Mouse (Mus musculus) C2C12 (cell line): Measurements from ENCODE around the gene Pkd1. TPM values are rescaled to one million over a fixed set of nuclear protein-coding genes. Genes with fewer than 3 reads are reported as not detected.

ENCODE experiments used
- H3K27me3 ChIP-seq: one replicate; pipeline ENCODE4 v1.6.1; 2011; ENCODE audit not compliant: control insufficient read depth, insufficient read depth, insufficient read length
- H3K36me3 ChIP-seq: one replicate; pipeline ENCODE4 v1.6.1; 2011; ENCODE audit not compliant: control insufficient read depth, insufficient read depth
- H3K4me3 ChIP-seq: one replicate; pipeline ENCODE4 v1.5.1; 2011; ENCODE audit warnings: mild to moderate bottlenecking, control low read depth; ENCODE audit not compliant: poor library complexity, insufficient read depth, severe bottlenecking
- H3K79me2 ChIP-seq: one replicate; pipeline ENCODE4 v1.6.1; 2011; ENCODE audit not compliant: control insufficient read depth, insufficient read depth
- H3K79me3 ChIP-seq: one replicate; pipeline ENCODE4 v1.6.1; 2011; ENCODE audit warnings: low read depth, control low read depth
- H3ac ChIP-seq: one replicate; pipeline ENCODE3; 2011; ENCODE audit warnings: low read depth; ENCODE audit not compliant: control insufficient read depth, insufficient read length
- CEBPB ChIP-seq: IDR thresholded peaks from one replicate; pipeline ENCODE4 v1.6.1; 2011; ENCODE audit warnings: low read depth, mild to moderate bottlenecking, control low read depth, moderate library complexity
- CTCF ChIP-seq: IDR thresholded peaks from one replicate; pipeline ENCODE4 v1.5.1; 2011; ENCODE audit not compliant: control insufficient read depth, insufficient read depth, insufficient read length
- FOSL1 ChIP-seq: IDR thresholded peaks from one replicate; pipeline ENCODE4 v1.8.0; 2011; ENCODE audit warnings: mild to moderate bottlenecking, low read length; ENCODE audit not compliant: poor library complexity, insufficient read depth, severe bottlenecking
- MAX ChIP-seq: IDR thresholded peaks from one replicate; pipeline ENCODE4 v1.6.1; 2011; ENCODE audit warnings: mild to moderate bottlenecking, control low read depth
- MYOD1 ChIP-seq: IDR thresholded peaks from one replicate; pipeline ENCODE4 v1.6.1; 2011; ENCODE audit warnings: low read depth; ENCODE audit not compliant: control insufficient read depth, insufficient read length
- MYOG ChIP-seq: IDR thresholded peaks from one replicate; pipeline ENCODE4 v1.6.1; 2011; ENCODE audit not compliant: control insufficient read depth, insufficient read length; ENCODE audit errors: extremely low read depth
- USF1 ChIP-seq: IDR thresholded peaks from one replicate; pipeline ENCODE4 v1.6.1; 2011; ENCODE audit warnings: low read depth, mild to moderate bottlenecking, control low read depth, moderate library complexity
- polyA plus RNA-seq: library from polyadenylated mRNA; unstranded; fragments of >200 nt; fragmentation: generic; extraction: Trizol; gene quantifications from one replicate; pipeline ENCODE4 v1.2.1, GENCODE M21; 2012; ENCODE audit warnings: missing spikeins

Gene Pkd1
- polyA plus RNA-seq, 1 experiment = 50.6 TPM

DNA sequence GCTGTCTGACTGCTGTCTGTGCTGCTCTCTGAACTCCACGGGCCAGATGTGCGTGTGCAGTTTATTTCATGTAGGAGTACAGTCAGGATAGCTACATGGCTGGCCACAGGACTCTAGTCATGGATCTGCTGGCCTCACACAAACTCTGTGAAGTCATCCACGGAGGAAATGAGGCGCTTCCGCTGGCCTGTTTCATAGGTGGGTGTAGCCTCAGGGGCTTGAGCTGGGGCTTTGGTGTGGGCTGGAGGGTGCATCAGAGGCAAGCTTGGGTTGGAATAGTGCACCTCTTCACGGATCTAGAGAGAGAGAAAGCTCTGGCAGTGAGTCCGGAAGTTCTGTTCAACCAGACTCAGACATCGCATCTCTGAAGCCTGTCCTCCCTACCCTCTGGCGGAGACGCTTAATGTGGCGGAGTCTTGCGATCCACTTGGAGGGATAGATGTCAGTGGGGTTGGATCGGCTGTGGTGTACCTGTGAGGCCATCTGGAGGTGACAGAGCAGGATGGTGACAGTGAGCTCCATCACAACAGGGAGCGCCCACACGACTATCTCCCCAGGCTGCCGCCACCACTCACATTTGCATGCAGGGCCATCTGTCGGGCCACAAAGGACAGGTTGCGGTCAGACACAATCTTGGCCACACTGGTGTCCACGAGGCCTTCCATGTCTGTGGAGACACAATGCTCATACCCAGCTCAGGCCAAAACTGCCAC is 47.0 kb downstream of the Pkd1 start:
- Histone ChIP-seq H3K4me3 (no peak overlapping the region), H3K36me3 (peaks cover 63% of the 10 kb centered on the region), H3K27me3 (no peaks in the 10 kb centered on the region), H3ac (no peak overlapping the region), H3K79me3 (no peaks in the 10 kb centered on the region), H3K79me2 (no peaks in the 10 kb centered on the region)
- TF ChIP-seq USF1 (no peak), MAX (no peak), FOSL1 (no peak), MYOD1 (no peak), CEBPB (no peak), MYOG (no peak), CTCF (no peak)

DNA sequence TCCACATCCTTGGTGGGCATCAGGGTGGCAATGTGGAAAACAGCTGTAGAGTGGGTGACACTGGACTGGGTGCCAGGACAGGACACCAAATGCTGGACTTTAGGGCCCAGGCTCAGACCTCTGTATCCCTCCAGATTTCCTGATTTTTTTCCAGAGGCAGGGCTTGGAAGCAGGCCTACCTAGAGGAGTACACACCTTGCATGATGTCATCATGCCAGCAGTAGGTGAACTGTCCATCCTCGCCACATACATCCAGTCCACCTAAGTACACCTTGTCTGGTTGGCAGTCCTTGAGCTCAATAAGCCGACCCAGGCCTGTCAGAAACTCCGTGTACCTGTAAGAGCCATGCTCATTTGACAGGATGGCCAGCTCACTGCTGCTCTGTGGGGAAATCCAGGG is 48.4 kb downstream of the Pkd1 start:
- Histone ChIP-seq H3K79me3 (no peaks in the 10 kb centered on the region), H3ac (no peak overlapping the region), H3K36me3 (peaks cover 59% of the 10 kb centered on the region), H3K79me2 (no peaks in the 10 kb centered on the region), H3K4me3 (no peak overlapping the region), H3K27me3 (no peaks in the 10 kb centered on the region)
- TF ChIP-seq CTCF = no peak
- TF ChIP-seq USF1 = no peak
- no peak for TF ChIP-seq CEBPB

DNA sequence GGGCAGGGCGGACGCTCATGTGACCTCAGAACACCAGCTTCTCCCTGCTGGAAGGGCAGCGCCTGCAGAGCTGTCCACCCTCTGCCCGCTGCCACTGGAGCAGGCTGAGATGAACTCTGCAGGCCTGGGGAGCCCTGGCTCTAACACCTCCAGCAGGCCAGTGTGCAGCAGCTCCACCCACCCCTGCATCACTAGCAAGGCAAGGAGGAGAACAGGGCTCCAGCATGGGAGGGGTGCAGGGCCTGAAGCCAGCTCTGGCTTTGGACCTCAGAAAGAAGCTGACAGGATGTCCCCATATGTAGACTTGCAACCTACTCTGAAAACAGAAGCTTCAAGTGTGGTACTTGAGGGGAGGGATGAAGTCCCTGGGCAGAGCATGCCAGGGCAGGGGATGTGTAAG is 50.9 kb downstream of the Pkd1 start:
- no peak overlapping the region for H3K4me3 ChIP-seq
- no peak for TF ChIP-seq CEBPB
- no peak for TF ChIP-seq USF1
- no peak for TF ChIP-seq FOSL1
- no peak for TF ChIP-seq MAX
- no peak for TF ChIP-seq CTCF
- TF ChIP-seq MYOG = no peak
- no peak for TF ChIP-seq MYOD1
- no peaks in the 10 kb centered on the region for H3K79me2 ChIP-seq
- peaks cover 45% of the 10 kb centered on the region for H3K36me3 ChIP-seq
- no peaks in the 10 kb centered on the region for H3K79me3 ChIP-seq
- H3K27me3 ChIP-seq = no peaks in the 10 kb centered on the region
- H3ac ChIP-seq = no peak overlapping the region

DNA sequence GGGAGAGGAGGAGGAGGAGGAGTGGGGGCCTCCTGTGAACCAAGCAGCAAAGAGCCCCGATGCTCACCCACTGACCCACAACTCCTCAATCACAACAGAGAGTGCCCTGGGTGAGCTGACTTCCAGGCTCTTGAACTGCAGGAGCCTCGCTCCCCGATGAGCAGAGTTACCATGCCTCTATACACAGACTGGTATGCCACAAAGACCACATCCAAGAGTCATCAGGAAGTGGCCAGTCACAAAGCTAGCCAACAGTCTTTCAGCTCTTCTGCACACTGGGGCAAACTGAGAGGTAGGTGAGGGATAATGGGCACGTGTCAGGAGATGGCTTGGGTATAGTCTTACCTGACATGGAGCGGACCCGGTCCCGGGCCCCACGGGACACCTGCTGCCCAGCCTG is 54.3 kb downstream of the Pkd1 start:
- no peak overlapping the region for H3K4me3 ChIP-seq
- H3K36me3 ChIP-seq = peaks cover 26% of the 10 kb centered on the region
- H3K27me3 ChIP-seq = no peaks in the 10 kb centered on the region
- TF ChIP-seq MYOG (no peak), FOSL1 (no peak), CTCF (no peak), CEBPB (no peak)
- H3ac ChIP-seq = no peak overlapping the region
- no peaks in the 10 kb centered on the region for H3K79me2 ChIP-seq
- H3K79me3 ChIP-seq = no peaks in the 10 kb centered on the region

DNA sequence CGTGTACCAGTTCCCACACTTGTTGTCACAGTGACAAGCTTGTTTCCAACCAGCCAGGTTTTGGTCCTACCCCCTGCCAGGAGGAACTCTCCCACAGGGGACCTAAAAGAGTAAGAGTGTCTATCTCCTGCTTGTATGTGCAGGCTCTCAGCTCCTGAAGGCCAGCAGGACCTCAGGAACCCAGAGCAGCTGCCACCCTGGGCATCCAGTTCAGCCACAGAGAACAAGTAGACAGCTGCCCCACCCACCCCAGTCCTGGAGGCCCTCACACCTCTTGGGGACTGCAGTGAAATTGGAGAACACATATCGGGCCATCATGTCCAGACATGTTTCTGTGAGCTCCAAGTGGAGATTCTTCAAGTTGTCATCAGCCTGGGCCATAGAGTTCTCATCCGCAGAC is 54.9 kb downstream of the Pkd1 start:
- Histone ChIP-seq H3K79me2 (no peaks in the 10 kb centered on the region), H3K27me3 (no peaks in the 10 kb centered on the region), H3K79me3 (no peaks in the 10 kb centered on the region), H3K36me3 (peaks cover 24% of the 10 kb centered on the region), H3K4me3 (no peak overlapping the region), H3ac (no peak overlapping the region)
- TF ChIP-seq MYOG = no peak

DNA sequence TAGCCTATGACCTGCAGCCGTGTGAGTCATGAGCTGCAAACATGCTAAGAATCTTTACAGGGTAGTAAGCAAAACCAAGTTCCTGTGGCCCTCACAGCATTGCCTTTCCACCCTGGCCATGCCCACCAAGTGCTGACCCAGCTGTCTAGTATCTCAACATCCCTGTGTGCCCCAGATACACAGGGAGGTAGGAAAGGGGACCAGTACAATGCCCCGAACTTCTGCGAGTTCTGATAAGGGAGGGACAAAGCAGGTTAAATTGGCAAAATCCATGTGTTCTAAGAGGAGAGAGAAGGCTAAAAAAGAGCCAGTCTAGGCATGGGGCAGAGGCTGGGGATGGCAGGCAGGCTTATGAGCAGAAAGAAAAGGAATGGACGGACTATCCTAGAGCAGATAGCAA is 58.7 kb downstream of the Pkd1 start:
- H3K79me3 ChIP-seq = no peaks in the 10 kb centered on the region
- no peak overlapping the region for H3K4me3 ChIP-seq
- H3ac ChIP-seq = no peak overlapping the region
- no peaks in the 10 kb centered on the region for H3K79me2 ChIP-seq
- peaks cover 10% of the 10 kb centered on the region for H3K36me3 ChIP-seq
- no peaks in the 10 kb centered on the region for H3K27me3 ChIP-seq
- TF ChIP-seq FOSL1 = no peak
- no peak for TF ChIP-seq MYOD1
- no peak for TF ChIP-seq CEBPB
- no peak for TF ChIP-seq CTCF
- no peak for TF ChIP-seq USF1
